Mouse (Mus musculus) spleen, adult 2 months (tissue): ENCODE results near the gene Scaf1. TPM values are rescaled to one million over a fixed set of nuclear protein-coding genes. Genes with fewer than 3 reads are reported as not detected.

ENCODE experiments used
- DNase-seq, 2 experiments: peaks; one replicate each; pipeline versions ENCODE4 v3.0.0 to v3.0.0-alpha.2; 2012 to 2021; ENCODE audit warnings: low spot score in 2 of 2, low read depth in 1 of 2
- H3K27ac ChIP-seq: fragments of 200-500 bp; 2 replicates; pipeline ENCODE4 v1.5.1; 2012; ENCODE audit warnings: low read length, inconsistent platforms; ENCODE audit not compliant: insufficient read depth
- H3K27me3 ChIP-seq: fragments of 200-500 bp; 2 replicates; pipeline ENCODE4 v1.6.1; 2012; ENCODE audit warnings: mild to moderate bottlenecking, moderate library complexity, low read length, inconsistent platforms; ENCODE audit not compliant: control insufficient read depth, insufficient read depth
- H3K36me3 ChIP-seq: fragments of 200-500 bp; 2 replicates; pipeline ENCODE4 v1.6.1; 2012; ENCODE audit warnings: mild to moderate bottlenecking, low read length, inconsistent platforms; ENCODE audit not compliant: control insufficient read depth, insufficient read depth
- H3K4me1 ChIP-seq: fragments of 200-500 bp; 2 replicates; pipeline ENCODE4 v1.6.1; 2011; ENCODE audit warnings: inconsistent platforms; ENCODE audit not compliant: control insufficient read depth, insufficient read depth, insufficient read length
- H3K4me3 ChIP-seq: fragments of 200-500 bp; 2 replicates; pipeline ENCODE4 v1.5.1; 2011; ENCODE audit warnings: mild to moderate bottlenecking, inconsistent platforms; ENCODE audit not compliant: insufficient read depth, insufficient read length; ENCODE audit errors: extremely low read depth
- CTCF ChIP-seq: fragments of 200-500 bp; IDR thresholded peaks from 2 replicates; pipeline ENCODE4 v1.5.1; 2011; ENCODE audit warnings: mild to moderate bottlenecking, inconsistent platforms; ENCODE audit not compliant: insufficient read depth, insufficient read length, insufficient replicate concordance; ENCODE audit errors: extremely low read depth
- POLR2A ChIP-seq: fragments of 200-500 bp; IDR thresholded peaks from 2 replicates; pipeline ENCODE4 v1.6.1; 2011; ENCODE audit warnings: low read depth, low read length, inconsistent platforms
- WGBS: fragments of 180-500 bp; shearing (Covaris S2); methylation state at CpG from one replicate; pipeline ENCODE4 v1.1.7; 2018; 5-methylcytosine and 5-hydroxymethylcytosine counted together
- polyA plus RNA-seq: library from polyadenylated mRNA; depleted of rRNA; stranded (reverse); fragments of >200 nt; gene quantifications from 2 replicates; pipeline ENCODE4 v1.2.3, GENCODE M21; 2012; rRNA removed

Gene Scaf1
- polyA plus RNA-seq, 1 experiment, result 59.0 TPM

DNA sequence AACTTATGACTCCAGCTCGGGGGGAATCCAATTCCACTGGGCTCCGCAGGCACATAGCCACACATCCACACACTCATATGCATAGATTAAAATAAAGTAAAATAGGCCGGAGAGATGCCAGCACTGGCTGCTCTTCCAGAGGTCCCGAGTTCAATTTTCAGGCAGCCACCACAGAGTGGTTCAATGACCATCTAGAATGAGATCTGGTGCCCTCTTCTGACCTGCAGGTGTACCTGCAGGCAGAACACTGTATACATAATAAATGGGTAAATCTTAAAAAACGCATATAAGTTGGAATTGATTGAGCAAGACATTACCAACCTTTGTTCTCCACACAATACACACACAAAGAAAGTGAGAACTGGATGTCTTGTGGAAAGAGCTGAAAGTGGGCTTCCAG lies 60.5 kb downstream of the Scaf1 start:
- Histone ChIP-seq H3K27me3 (no peaks in the 10 kb centered on the region; the same call in 1 of the 2 replicates), H3K36me3 (no peaks in the 10 kb centered on the region), H3K4me3 (no peak overlapping the region), H3K4me1 (peaks cover 18% of the 10 kb centered on the region), H3K27ac (no peak overlapping the region)
- WGBS, result 44% methylated on average over 5 of the region's 5 CpGs
- no peak for DNase-seq
- TF ChIP-seq POLR2A (no peak), CTCF (peak; percentile 13; the same call in 1 of the 2 replicates)

DNA sequence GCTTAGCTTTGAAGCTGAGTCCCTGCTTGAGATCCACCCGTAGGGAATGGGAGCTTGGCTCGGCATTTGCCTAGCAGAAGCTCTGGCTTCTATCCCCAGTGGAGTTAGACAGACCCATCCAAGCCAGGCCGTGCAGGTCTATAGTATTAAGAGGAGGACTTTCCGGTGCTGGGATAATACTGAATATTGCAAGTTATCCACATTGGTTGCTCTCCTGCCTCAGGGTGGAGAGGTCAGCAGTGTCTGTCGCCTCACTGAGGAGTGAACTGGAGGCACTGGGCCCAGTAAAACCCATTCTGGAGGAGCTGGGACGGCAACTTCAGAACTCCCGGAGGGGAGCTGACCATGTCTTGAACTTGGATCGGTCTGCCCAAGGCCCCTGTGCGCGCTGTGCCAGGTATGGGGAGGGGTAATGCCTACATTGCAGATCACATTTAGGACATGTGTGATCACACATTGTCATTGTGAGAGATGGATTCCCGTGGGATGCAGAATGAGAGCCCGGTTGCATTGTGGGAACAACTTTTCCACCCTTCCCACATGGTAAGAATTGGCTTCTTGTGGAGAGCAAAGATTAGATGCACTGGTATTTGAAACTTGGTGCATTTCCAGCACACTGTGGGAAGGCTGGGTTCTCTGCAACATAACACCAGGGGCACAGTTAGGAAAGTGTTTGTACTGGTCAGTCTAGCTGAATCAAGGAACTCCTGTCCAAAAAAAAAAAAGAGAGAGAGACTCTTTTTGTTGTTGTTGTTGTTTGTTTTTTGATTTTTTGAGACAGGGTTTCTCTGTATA lies 61.9 kb downstream of the Scaf1 start:
- peaks cover 11% of the 10 kb centered on the region for H3K4me1 ChIP-seq
- WGBS, result 90% methylated on average over 12 of the region's 12 CpGs
- no peaks in the 10 kb centered on the region; the same call in 1 of the 2 replicates for H3K27me3 ChIP-seq
- no peak for TF ChIP-seq CTCF
- H3K4me3 ChIP-seq, result no peak overlapping the region
- no peaks in the 10 kb centered on the region for H3K36me3 ChIP-seq
- DNase-seq, result no peak
- H3K27ac ChIP-seq, result no peak overlapping the region

- H3K4me1 ChIP-seq, result peaks cover 11% of the 10 kb centered on the region
- H3K27ac ChIP-seq, result no peak overlapping the region
- 77% methylated on average over 14 of the region's 14 CpGs for WGBS
- H3K27me3 ChIP-seq, result no peaks in the 10 kb centered on the region; the same call in 1 of the 2 replicates
- no peak overlapping the region for H3K4me3 ChIP-seq
- no peaks in the 10 kb centered on the region for H3K36me3 ChIP-seq
- TF ChIP-seq POLR2A (no peak), CTCF (no peak)
- DNase-seq, result no peak
Observed at GRCm38 (mm10) chr7:44953561-44953960, 62.6 kb downstream of the Scaf1 start.

Other genes with a start within 250 kb of the Scaf1 start
- 43.8 and 60.5 TPM in 2 replicates for gene Nup62, start 200.3 kb downstream of the Scaf1 start, polyA plus RNA-seq
- gene Il4i1, start 200.0 kb downstream of the Scaf1 start, polyA plus RNA-seq, result 175 and 251 TPM in 2 replicates
- 49.6 and 66.2 TPM in 2 replicates for gene Atf5, start 199.7 kb downstream of the Scaf1 start, polyA plus RNA-seq
- gene Akt1s1, start 167.4 kb downstream of the Scaf1 start, polyA plus RNA-seq, result 67.8 and 105 TPM in 2 replicates
- gene Tbc1d17, start 167.3 kb downstream of the Scaf1 start, polyA plus RNA-seq, result 68.4 and 91.7 TPM in 2 replicates
- gene Pnkp, start 159.2 kb downstream of the Scaf1 start, polyA plus RNA-seq, result 67.3 and 84.9 TPM in 2 replicates
- 66.2 and 77.3 TPM in 2 replicates for gene Ptov1, start 146.6 kb downstream of the Scaf1 start, polyA plus RNA-seq
- gene Med25, start 123.7 kb downstream of the Scaf1 start, polyA plus RNA-seq, result 113 and 136 TPM in 2 replicates
- 52.8 and 54.4 TPM in 2 replicates for gene Fuz, start 120.3 kb downstream of the Scaf1 start, polyA plus RNA-seq
- gene Ap2a1, start 86.9 kb downstream of the Scaf1 start, polyA plus RNA-seq, result 69.9 and 91.7 TPM in 2 replicates
- not detected in 2 replicates for gene Tsks, start 73.2 kb downstream of the Scaf1 start, polyA plus RNA-seq
- gene Cpt1c, start 41.5 kb downstream of the Scaf1 start, polyA plus RNA-seq, result 4.8 and 6.1 TPM in 2 replicates
- gene Prmt1, start 29.8 kb downstream of the Scaf1 start, polyA plus RNA-seq, result 109 and 112 TPM in 2 replicates
- 134 and 147 TPM in 2 replicates for gene Irf3, start 18.7 kb downstream of the Scaf1 start, polyA plus RNA-seq
- gene Bcl2l12, start 17.7 kb downstream of the Scaf1 start, polyA plus RNA-seq, result 33.2 and 38.5 TPM in 2 replicates
- gene Rras, start 1.6 kb upstream of the Scaf1 start, polyA plus RNA-seq, result 55.1 and 65.1 TPM in 2 replicates
- 16.1 TPM in 2 replicates for gene Prr12, start 36.5 kb upstream of the Scaf1 start, polyA plus RNA-seq
- 67.9 and 95.7 TPM in 2 replicates for gene Nosip, start 46.1 kb upstream of the Scaf1 start, polyA plus RNA-seq
- 19.9 and 27.6 TPM in 2 replicates for gene Prrg2, start 46.3 kb upstream of the Scaf1 start, polyA plus RNA-seq
- gene Rcn3, start 75.9 kb upstream of the Scaf1 start, polyA plus RNA-seq, result 96.5 and 100 TPM in 2 replicates
- gene Fcgrt, start 87.5 kb upstream of the Scaf1 start, polyA plus RNA-seq, result 64.4 and 75.4 TPM in 2 replicates
- 273 and 325 TPM in 2 replicates for gene Rps11, start 108.1 kb upstream of the Scaf1 start, polyA plus RNA-seq
- gene Rpl13a, start 112.4 kb upstream of the Scaf1 start, polyA plus RNA-seq, result 1,860 and 2,797 TPM in 2 replicates
- gene Gm45713, start 119.9 kb upstream of the Scaf1 start, polyA plus RNA-seq, result 0.28 and 0.70 TPM in 2 replicates
- 183 and 197 TPM in 2 replicates for gene Flt3l, start 120.1 kb upstream of the Scaf1 start, polyA plus RNA-seq
- gene Pih1d1, start 137.9 kb upstream of the Scaf1 start, polyA plus RNA-seq, result 45.2 and 48.7 TPM in 2 replicates
- gene Aldh16a1, start 138.2 kb upstream of the Scaf1 start, polyA plus RNA-seq, result 93.0 and 114 TPM in 2 replicates
- gene Slc17a7, start 147.6 kb upstream of the Scaf1 start, polyA plus RNA-seq, result 0.05 and 0.06 TPM in 2 replicates
- gene Gfy, start 163.2 kb upstream of the Scaf1 start, polyA plus RNA-seq, result not detected in 2 replicates
- gene Pth2, start 164.6 kb upstream of the Scaf1 start, polyA plus RNA-seq, result not detected in 2 replicates
- 0.16 and 0.20 TPM in 2 replicates for gene Ccdc155, start 188.5 kb upstream of the Scaf1 start, polyA plus RNA-seq
- 2.1 and 2.8 TPM in 2 replicates for gene Dkkl1, start 195.8 kb upstream of the Scaf1 start, polyA plus RNA-seq
- 10.6 and 12.1 TPM in 2 replicates for gene Tead2, start 199.4 kb upstream of the Scaf1 start, polyA plus RNA-seq
- 1,116 and 1,582 TPM in 2 replicates for gene Cd37, start 222.8 kb upstream of the Scaf1 start, polyA plus RNA-seq
- not detected in 2 replicates for gene Slc6a16, start 224.7 kb upstream of the Scaf1 start, polyA plus RNA-seq